Mouse (Mus musculus) macrophage (primary cell): Measurements from ENCODE around the gene Gm49369. TPM values are rescaled to one million over a fixed set of nuclear protein-coding genes. Genes with fewer than 3 reads are reported as not detected.
A peak's percentile ranks its signal among the peaks of the same experiment; 100 is the strongest.

Source experiments
- H3K27ac ChIP-seq: fragments of 350-480 bp; formaldehyde crosslinking; 2 replicates; pipeline ENCODE4 v1.9.0; 2021
- H3K36me3 ChIP-seq: fragments of 350-480 bp; formaldehyde crosslinking; 2 replicates; pipeline ENCODE4 v1.9.0; 2021; ENCODE audit errors: inconsistent target
- H3K4me3 ChIP-seq: fragments of 350-480 bp; formaldehyde crosslinking; 2 replicates; pipeline ENCODE4 v1.9.0; 2021; ENCODE audit errors: inconsistent target
- H3K79me2 ChIP-seq: fragments of 350-480 bp; formaldehyde crosslinking; 2 replicates; pipeline ENCODE4 v1.9.0; 2021; ENCODE audit errors: inconsistent target
- WGBS: methylation state at CpG from one replicate; pipeline ENCODE4 v1.1.7; 2026; ENCODE audit warnings: inconsistent platforms; ENCODE audit not compliant: missing documents; 5-methylcytosine and 5-hydroxymethylcytosine counted together
- polyA plus RNA-seq: library from polyadenylated mRNA; stranded (reverse); fragments of 250-400 nt; gene quantifications from 3 replicates; pipeline ENCODE4 v1.2.4, GENCODE M21; 2018; ENCODE audit warnings: inconsistent platforms

Gm49369 gene
- polyA plus RNA-seq, 1 experiment from 2014 or later: 6,145 TPM

DNA sequence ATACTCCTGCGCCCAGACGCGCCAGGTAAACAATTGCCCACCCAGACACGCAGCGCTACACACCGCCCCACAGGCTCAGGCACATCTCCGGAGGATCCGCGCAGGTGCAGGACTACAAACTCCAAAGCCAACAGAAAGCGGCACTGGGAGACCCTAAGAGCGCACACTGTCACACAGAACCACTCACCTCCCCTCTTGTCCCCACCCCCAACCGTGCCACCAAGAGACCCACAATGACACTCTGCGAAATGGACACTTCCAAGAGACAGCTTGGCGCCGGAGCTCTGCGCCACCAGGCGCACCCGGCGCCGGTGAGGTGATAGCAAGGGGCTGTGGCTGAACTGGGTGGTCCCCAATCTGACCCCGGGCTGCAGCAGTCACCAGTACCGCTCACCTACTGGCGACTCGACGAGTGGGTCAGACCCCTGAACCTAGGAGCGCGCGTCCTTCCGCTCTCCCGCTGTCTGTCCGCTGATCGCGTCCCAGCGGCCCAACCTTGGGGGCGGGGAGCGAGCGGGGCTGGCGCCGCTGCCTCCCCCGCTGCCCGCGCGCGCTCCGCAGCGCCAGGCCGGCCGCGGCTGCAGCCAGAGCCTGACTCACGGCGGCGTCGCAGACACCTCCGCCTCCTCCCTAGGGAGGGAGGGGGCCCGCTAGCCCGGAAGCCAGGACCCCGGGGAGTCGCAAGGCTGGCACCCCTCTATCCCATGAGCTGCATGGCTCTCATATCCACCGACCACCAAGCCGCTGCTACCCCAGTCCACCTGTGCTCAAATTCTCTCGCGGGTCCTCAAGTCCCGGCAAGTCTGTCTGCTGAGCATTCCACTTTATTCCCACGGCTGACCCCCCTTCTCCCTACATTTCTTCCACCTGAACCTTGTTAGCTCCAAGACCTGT, 10.5 kb downstream of the Gm49369 start:
- no peak overlapping the region for H3K27ac ChIP-seq
- 11% methylated on average over 61 of the region's 64 CpGs for WGBS

GRCm38 (mm10) chr7:142371398-142371767, 11.1 kb downstream of the Gm49369 start:
- peaks cover 7% of the 10 kb centered on the region for H3K36me3 ChIP-seq
- WGBS: 64% methylated on average over 11 of the region's 11 CpGs
- no peaks in the 10 kb centered on the region for H3K79me2 ChIP-seq
- no peak overlapping the region for H3K4me3 ChIP-seq
- H3K27ac ChIP-seq: no peak overlapping the region

More for the DNA sequence above, 10.5 kb downstream of the Gm49369 start:
- peaks cover 13% of the 10 kb centered on the region for H3K36me3 ChIP-seq
- H3K4me3 ChIP-seq: no peak overlapping the region
- H3K79me2 ChIP-seq: no peaks in the 10 kb centered on the region

DNA sequence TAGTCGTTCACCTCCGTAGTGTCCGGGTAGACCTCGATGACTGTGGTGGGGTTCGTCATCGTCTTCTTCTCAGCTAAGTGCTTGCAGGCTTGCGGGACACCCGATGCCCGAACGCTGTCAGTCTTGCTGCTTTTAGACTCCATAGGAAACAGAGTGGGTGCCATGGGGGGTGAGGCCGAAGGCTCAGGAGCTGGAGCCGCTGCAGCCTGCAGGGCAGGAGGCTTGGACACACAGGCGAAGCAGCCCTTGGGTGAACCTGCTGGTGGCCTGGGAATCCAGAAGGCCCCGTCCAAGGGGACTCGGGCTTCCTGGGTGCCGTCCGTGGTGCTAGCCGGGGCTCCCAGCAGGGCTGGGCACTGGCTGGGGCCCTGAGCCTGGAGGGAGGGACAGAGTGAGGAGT, 11.5 kb downstream of the Gm49369 start:
- H3K36me3 ChIP-seq: peaks cover 2% of the 10 kb centered on the region
- no peak overlapping the region for H3K4me3 ChIP-seq
- WGBS: 96% methylated on average over 15 of the region's 18 CpGs
- no peak overlapping the region for H3K27ac ChIP-seq
- H3K79me2 ChIP-seq: no peaks in the 10 kb centered on the region

- Histone ChIP-seq H3K27ac (no peak overlapping the region), H3K36me3 (no peaks in the 10 kb centered on the region), H3K79me2 (no peaks in the 10 kb centered on the region), H3K4me3 (no peak overlapping the region)
- WGBS: 76% methylated on average over 6 of the region's 6 CpGs
Observed at GRCm38 (mm10) chr7:142369820-142370219, 12.6 kb downstream of the Gm49369 start.

DNA sequence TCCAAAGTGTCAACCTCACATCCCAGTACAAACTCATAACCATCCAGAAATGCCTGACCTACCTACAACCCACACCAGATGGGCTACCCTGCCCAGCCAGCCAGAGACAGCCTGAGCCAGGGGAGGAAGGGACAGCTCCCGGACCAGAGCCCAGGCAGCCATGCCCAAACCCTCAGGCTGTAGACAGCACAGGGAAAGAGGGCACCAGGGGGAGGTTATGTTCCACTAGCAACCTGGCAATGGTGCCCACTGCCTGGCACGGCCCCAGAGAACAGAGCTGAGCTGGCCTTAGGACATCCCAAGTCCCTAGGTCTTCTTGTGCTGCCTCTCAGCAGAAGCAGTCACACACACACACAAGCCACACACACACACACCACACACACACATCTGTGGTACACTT, 13.6 kb downstream of the Gm49369 start:
- H3K27ac ChIP-seq: no peak overlapping the region
- WGBS: 87% methylated on average over 2 of the region's 2 CpGs

GRCm38 (mm10) chr7:142363107-142363506, 19.4 kb downstream of the Gm49369 start:
- Histone ChIP-seq H3K79me2 (no peaks in the 10 kb centered on the region), H3K27ac (no peak overlapping the region), H3K4me3 (no peak overlapping the region), H3K36me3 (no peaks in the 10 kb centered on the region)
- 43% methylated on average over 4 of the region's 4 CpGs for WGBS

More for the DNA sequence above, 13.6 kb downstream of the Gm49369 start:
- Histone ChIP-seq H3K4me3 (no peak overlapping the region), H3K79me2 (no peaks in the 10 kb centered on the region), H3K36me3 (no peaks in the 10 kb centered on the region)

DNA sequence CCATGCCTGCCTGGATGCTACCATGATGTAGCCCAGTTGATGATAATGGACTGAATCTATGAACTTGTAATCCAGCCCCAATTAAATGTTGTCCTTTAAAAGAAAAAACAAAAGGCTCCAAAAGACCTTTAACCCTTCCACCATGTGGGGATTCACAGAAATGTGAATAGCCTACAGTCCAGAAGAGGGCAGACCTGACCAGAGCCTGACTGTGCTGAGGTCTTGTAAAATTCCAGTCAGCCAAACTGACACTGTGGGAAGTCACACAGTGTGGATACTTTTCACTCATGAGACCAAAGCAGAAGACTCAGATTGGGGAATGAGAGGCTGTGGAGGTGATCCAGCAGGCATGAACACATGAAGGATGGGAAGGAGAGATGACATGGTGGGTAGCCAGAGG, 21.7 kb downstream of the Gm49369 start:
- H3K79me2 ChIP-seq: no peaks in the 10 kb centered on the region
- no peak overlapping the region for H3K27ac ChIP-seq
- no peaks in the 10 kb centered on the region for H3K36me3 ChIP-seq
- H3K4me3 ChIP-seq: no peak overlapping the region

DNA sequence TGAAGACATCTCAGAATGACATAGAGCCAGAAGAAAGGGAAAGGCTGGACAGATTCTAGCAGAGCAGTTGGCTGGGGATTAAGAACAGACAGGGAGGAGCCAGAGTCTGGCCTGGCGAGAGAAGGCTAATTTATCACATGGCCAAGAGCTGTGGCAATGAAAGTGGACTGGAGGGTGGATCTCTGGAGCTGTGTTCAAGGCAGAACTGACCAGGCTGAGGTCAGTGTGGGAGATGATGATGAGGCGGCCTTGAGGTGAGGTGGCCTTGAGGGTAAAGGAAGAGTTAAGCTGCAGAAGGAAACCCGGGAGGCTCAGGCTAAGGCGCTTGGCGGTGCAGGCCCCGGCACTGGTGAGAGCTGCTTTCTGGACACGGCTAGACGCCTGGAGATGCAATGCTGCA, 23.3 kb downstream of the Gm49369 start:
- no peaks in the 10 kb centered on the region for H3K79me2 ChIP-seq
- H3K27ac ChIP-seq: no peak overlapping the region
- WGBS: 92% methylated on average over 8 of the region's 8 CpGs
- no peaks in the 10 kb centered on the region for H3K36me3 ChIP-seq
- no peak overlapping the region for H3K4me3 ChIP-seq

DNA sequence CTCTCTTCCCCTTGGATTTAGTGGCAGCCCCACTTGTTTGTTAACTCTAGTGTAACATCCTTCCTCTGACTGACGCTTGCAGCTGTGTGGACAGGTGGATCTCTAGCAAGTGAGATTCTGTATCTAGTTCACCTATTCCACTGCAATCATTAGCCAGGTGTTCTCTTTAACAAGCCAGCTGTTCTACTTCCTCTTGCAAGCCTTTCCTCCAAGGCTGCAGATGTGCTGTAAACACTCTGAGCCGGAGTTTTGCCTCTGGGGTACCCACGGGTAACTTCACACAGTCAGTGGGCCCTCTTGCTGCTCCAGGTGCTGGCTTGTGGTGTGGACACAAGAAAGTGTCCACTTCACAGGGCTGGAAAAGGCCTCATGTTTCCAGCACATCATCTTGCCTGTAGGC, 24.9 kb downstream of the Gm49369 start:
- H3K27ac ChIP-seq: no peak overlapping the region
- WGBS: 71% methylated on average over 3 of the region's 3 CpGs

GRCm38 (mm10) chr7:142354661-142355233, 27.7 kb downstream of the Gm49369 start:
- 83% methylated on average over 8 of the region's 8 CpGs for WGBS
- Histone ChIP-seq H3K36me3 (no peaks in the 10 kb centered on the region), H3K79me2 (no peaks in the 10 kb centered on the region), H3K27ac (no peak overlapping the region), H3K4me3 (no peak overlapping the region)

More for the DNA sequence above, 24.9 kb downstream of the Gm49369 start:
- H3K36me3 ChIP-seq: no peaks in the 10 kb centered on the region
- H3K79me2 ChIP-seq: no peaks in the 10 kb centered on the region
- H3K4me3 ChIP-seq: no peak overlapping the region

DNA sequence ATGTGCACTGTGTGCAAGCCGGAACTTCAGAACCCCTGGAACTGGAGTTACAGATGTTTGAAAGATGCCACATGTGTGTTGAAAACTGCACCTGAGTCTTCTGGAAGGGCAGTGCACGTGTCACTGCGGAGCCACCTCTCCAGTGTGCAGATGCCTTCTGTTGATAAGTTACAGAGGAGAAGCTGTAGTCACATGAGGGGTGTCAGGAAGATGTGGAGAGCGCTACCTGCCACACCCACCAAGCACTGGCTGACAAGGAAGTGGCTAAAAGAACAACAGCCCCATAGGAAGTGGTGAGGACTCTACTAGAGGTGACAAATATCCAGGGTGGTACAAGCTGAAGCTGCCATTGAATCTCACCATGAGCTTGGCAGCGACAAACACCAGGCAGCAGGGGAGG, 28.6 kb downstream of the Gm49369 start:
- Histone ChIP-seq H3K36me3 (no peaks in the 10 kb centered on the region), H3K4me3 (no peak overlapping the region), H3K27ac (no peak overlapping the region), H3K79me2 (no peaks in the 10 kb centered on the region)
- WGBS: 26% methylated on average over 5 of the region's 5 CpGs

DNA sequence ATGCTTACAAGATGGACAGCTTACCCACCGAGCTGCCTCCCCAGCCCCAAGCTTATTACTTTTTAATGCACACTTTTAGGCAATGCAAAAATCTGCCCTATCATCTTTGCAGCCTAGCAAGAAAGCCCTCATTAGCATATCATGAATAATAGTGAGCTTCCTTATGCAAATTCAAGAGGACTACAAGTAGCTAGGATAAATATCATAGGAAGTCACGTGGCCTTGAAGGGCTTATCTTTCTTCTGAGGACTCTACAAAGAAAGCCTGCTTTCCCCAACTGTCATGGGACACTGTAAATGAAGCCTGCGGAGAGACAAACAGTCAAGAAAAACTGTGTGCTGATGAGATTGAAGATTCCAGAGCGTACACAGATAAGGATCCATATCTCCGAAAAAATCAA, 30.9 kb downstream of the Gm49369 start:
- H3K79me2 ChIP-seq: no peaks in the 10 kb centered on the region
- no peaks in the 10 kb centered on the region for H3K36me3 ChIP-seq
- no peak overlapping the region for H3K4me3 ChIP-seq
- H3K27ac ChIP-seq: no peak overlapping the region
- 84% methylated on average over 5 of the region's 5 CpGs for WGBS

- H3K79me2 ChIP-seq: no peaks in the 10 kb centered on the region
- H3K27ac ChIP-seq: no peak overlapping the region
- 69% methylated on average over 9 of the region's 9 CpGs for WGBS
- H3K36me3 ChIP-seq: no peaks in the 10 kb centered on the region
- no peak overlapping the region for H3K4me3 ChIP-seq
Observed at GRCm38 (mm10) chr7:142349308-142349961, 33.0 kb downstream of the Gm49369 start.

DNA sequence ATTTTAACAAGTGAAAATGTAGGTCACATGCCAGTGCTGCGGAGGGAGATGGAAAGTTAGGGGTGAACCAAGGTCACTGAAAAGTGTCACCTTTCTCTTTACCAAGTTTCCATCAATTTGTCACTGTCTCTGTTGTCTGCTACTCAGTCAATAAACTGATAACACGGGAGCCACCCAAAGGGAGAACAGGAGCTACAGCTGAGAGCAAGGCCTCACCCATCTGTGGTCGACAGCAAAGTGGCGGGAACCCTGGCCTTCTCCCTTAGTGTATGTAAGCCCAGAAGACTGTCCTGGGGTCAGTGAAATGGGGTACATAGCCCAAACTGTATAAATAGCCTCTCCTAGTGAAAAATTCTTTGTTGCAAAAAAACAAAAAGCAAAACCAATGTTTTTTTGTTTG, 34.9 kb downstream of the Gm49369 start:
- no peak overlapping the region for H3K27ac ChIP-seq
- no peaks in the 10 kb centered on the region for H3K36me3 ChIP-seq
- no peak overlapping the region for H3K4me3 ChIP-seq

GRCm38 (mm10) chr7:142342247-142342640, 40.2 kb downstream of the Gm49369 start:
- Histone ChIP-seq H3K79me2 (no peaks in the 10 kb centered on the region), H3K36me3 (no peaks in the 10 kb centered on the region), H3K27ac (peak overlapping the region; percentile 16), H3K4me3 (no peak overlapping the region)
- whole genome bisulfite sequencing: 3% methylated on average over 3 of the region's 3 CpGs

More for the DNA sequence above, 34.9 kb downstream of the Gm49369 start:
- 90% methylated on average over 4 of the region's 4 CpGs for WGBS
- no peaks in the 10 kb centered on the region for H3K79me2 ChIP-seq
